Mouse (Mus musculus): Measurements from ENCODE around the gene Gm20431. TPM values are rescaled to one million over a fixed set of nuclear protein-coding genes. Genes with fewer than 3 reads are reported as not detected.

Gm20431 gene
- total and polyA plus RNA-seq, 2 experiments from 2014 or later, result 9.8 to 10.7 TPM

DNA sequence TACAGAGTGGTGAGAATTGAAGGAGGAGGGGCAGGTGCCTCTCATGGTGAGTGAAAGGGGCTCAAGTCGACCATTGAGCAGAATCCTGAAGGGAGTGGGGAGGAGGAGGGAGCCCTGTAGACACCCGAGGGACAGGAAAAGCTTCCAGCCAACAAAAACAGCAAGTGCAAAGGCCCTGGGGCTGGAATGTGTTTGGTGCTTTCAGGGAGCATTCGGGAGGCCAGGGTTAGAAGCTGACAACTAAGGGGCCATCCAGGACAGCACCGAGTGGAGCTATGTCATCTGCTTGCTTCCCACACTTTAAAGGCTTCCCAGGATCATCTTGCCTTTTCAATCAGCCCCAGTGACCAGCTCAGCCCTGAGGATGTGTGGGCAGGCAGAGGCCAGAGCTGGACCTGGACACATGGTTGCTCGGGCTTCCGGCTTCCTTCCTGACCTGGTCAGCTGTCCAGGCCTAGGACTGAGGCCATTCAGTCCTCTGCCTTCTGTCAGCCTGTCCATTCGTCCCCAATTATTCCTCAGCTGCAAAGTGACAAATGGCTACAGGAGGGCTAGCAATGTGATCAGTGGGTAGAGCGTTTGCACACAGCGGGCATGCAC, 84.0 kb downstream of the Gm20431 start:
- no peaks in the 10 kb centered on the region for H3K4me1 ChIP-seq (ENCODE audit: insufficient read depth, low read length)
- H3K27ac ChIP-seq, result no peak overlapping the region
- ATAC-seq (no peak), DNase-seq (ENCODE audit: low spot score) (no peak)
- no peak overlapping the region for H3K4me2 ChIP-seq (ENCODE audit: low read depth, low read length)
- H3K9me3 ChIP-seq (ENCODE audit: low read length), result no peaks in the 10 kb centered on the region
- no peaks in the 10 kb centered on the region for H3K36me3 ChIP-seq (ENCODE audit: insufficient read depth, low read length)
- 61% methylated on average over 9 of the region's 9 CpGs for WGBS
- H3K27me3 ChIP-seq (ENCODE audit: insufficient read depth, low read length), result no peaks in the 10 kb centered on the region
- H3K4me3 ChIP-seq (ENCODE audit: low read length), result no peak overlapping the region
- H3K9ac ChIP-seq (replicated peaks; ENCODE audit: low read length), result no peak overlapping the region
- TF ChIP-seq CTCF (IDR thresholded peaks at IDR 0.05; ENCODE audit: low read depth), result no peak

DNA sequence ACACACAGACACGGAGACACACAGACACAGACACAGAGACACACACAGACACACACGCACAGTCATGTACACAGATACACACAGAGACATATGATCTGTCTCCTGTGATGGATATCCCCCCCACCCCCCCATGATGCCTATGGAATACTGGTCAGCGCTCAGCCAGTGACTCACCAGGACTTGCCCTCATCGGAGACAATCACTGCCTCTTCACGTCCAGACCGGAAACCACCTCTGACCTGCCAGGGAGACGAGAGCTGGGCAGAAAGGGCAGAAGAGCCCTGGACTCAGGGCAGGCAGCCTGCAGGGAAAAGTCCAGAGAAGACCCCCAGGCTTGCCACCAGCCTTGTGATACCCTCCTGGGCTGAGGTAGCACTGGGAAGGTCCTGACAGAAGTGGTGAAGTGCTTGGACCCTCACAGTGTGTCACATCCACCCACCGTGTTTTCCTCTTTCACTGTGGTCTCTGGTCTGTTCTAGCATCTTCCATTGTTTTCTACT, 85.1 kb downstream of the Gm20431 start:
- WGBS, result 80% methylated on average over 8 of the region's 8 CpGs
- no peak for DNase-seq (ENCODE audit: low spot score)
- ATAC-seq, result no peak; the same call in 1 of the 2 replicates
- H3K27me3 ChIP-seq (ENCODE audit: insufficient read depth, low read length), result no peaks in the 10 kb centered on the region
- no peaks in the 10 kb centered on the region for H3K9me3 ChIP-seq (ENCODE audit: low read length)
- H3K27ac ChIP-seq, result no peak overlapping the region
- H3K4me3 ChIP-seq (ENCODE audit: low read length), result no peak overlapping the region
- no peak for TF ChIP-seq CTCF (IDR thresholded peaks at IDR 0.05; ENCODE audit: low read depth)
- no peaks in the 10 kb centered on the region for H3K36me3 ChIP-seq (ENCODE audit: insufficient read depth, low read length)
- H3K4me1 ChIP-seq (ENCODE audit: insufficient read depth, low read length), result no peaks in the 10 kb centered on the region
- no peak overlapping the region for H3K4me2 ChIP-seq (ENCODE audit: low read depth, low read length)
- H3K9ac ChIP-seq (replicated peaks; ENCODE audit: low read length), result no peak overlapping the region

DNA sequence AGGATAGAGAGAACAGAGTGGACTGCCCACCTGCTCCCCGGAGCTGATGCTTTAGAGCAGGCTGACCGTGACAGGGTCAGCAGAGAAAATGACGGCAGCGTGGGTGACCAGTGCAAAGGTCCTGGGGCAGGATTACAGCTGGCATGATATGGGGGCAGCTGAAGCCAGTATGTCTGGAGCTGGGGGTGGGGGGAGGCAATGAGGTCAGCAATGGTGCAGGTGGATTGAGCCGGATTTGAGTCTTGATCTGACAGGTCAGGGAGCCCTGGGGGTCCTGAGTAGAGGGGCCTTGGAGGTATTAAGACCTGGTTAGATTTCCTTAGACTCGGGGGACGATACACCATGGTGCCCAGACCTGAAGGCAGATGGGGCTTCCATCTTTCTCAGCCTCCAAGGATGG, 85.7 kb downstream of the Gm20431 start:
- H3K9ac ChIP-seq (replicated peaks; ENCODE audit: low read length), result no peak overlapping the region
- 89% methylated on average over 7 of the region's 7 CpGs for WGBS
- no peaks in the 10 kb centered on the region for H3K4me1 ChIP-seq (ENCODE audit: insufficient read depth, low read length)
- no peak for DNase-seq (ENCODE audit: low spot score)
- ATAC-seq, result no peak
- H3K9me3 ChIP-seq (ENCODE audit: low read length), result no peaks in the 10 kb centered on the region
- no peak for TF ChIP-seq CTCF (IDR thresholded peaks at IDR 0.05; ENCODE audit: low read depth)
- no peaks in the 10 kb centered on the region for H3K27me3 ChIP-seq (ENCODE audit: insufficient read depth, low read length)
- H3K4me3 ChIP-seq (ENCODE audit: low read length), result no peak overlapping the region
- no peak overlapping the region for H3K4me2 ChIP-seq (ENCODE audit: low read depth, low read length)
- H3K27ac ChIP-seq, result no peak overlapping the region
- H3K36me3 ChIP-seq (ENCODE audit: insufficient read depth, low read length), result no peaks in the 10 kb centered on the region

DNA sequence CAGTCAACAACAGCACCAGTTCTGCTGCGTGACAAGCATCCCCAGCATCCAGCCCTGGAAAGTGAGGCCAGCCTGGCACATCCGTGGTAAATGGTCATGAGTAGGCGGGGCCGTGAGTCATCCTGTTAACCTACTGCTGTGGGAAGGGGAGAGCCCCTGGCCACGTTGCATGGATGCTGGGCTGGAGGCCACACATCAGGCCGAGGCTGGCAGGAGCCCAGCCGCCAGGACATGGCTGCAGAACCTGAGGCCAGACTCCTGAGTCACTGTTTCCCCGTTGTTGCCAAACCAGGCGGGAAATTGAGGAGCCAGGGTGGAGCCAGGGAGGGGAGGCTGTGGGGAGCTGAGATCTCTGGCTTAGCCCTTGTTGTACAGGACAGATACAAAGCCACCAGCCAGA, 86.5 kb downstream of the Gm20431 start:
- TF ChIP-seq CTCF (IDR thresholded peaks at IDR 0.05; ENCODE audit: low read depth), result no peak

GRCm38 (mm10) chr2:167571442-167572220, 89.7 kb downstream of the Gm20431 start:
- DNase-seq (ENCODE audit: low spot score) (no peak), ATAC-seq (no peak)
- Histone ChIP-seq H3K9me3 (ENCODE audit: low read length) (no peaks in the 10 kb centered on the region), H3K9ac (replicated peaks; ENCODE audit: low read length) (no peak overlapping the region), H3K4me1 (ENCODE audit: insufficient read depth, low read length) (no peaks in the 10 kb centered on the region), H3K36me3 (ENCODE audit: insufficient read depth, low read length) (no peaks in the 10 kb centered on the region), H3K4me2 (ENCODE audit: low read depth, low read length) (no peak overlapping the region), H3K27me3 (ENCODE audit: insufficient read depth, low read length) (no peaks in the 10 kb centered on the region), H3K4me3 (ENCODE audit: low read length) (no peak overlapping the region), H3K27ac (no peak overlapping the region)
- TF ChIP-seq CTCF (IDR thresholded peaks at IDR 0.05; ENCODE audit: low read depth), result no peak
- WGBS, result 87% methylated on average over 18 of the region's 18 CpGs

More for the DNA sequence above, 86.5 kb downstream of the Gm20431 start:
- DNase-seq (ENCODE audit: low spot score), result no peak
- Histone ChIP-seq H3K27ac (no peak overlapping the region), H3K27me3 (ENCODE audit: insufficient read depth, low read length) (no peaks in the 10 kb centered on the region), H3K4me1 (ENCODE audit: insufficient read depth, low read length) (no peaks in the 10 kb centered on the region), H3K9ac (replicated peaks; ENCODE audit: low read length) (no peak overlapping the region), H3K4me2 (ENCODE audit: low read depth, low read length) (no peak overlapping the region), H3K36me3 (ENCODE audit: insufficient read depth, low read length) (no peaks in the 10 kb centered on the region), H3K4me3 (ENCODE audit: low read length) (no peak overlapping the region), H3K9me3 (ENCODE audit: low read length) (no peaks in the 10 kb centered on the region)
- ATAC-seq, result no peak
- 52% methylated on average over 9 of the region's 9 CpGs for WGBS

GRCm38 (mm10) chr2:167570815-167571214, 90.5 kb downstream of the Gm20431 start:
- Histone ChIP-seq H3K9ac (replicated peaks; ENCODE audit: low read length) (no peak overlapping the region), H3K4me3 (ENCODE audit: low read length) (no peak overlapping the region), H3K9me3 (ENCODE audit: low read length) (no peaks in the 10 kb centered on the region), H3K4me2 (ENCODE audit: low read depth, low read length) (no peak overlapping the region), H3K27ac (no peak overlapping the region), H3K27me3 (ENCODE audit: insufficient read depth, low read length) (no peaks in the 10 kb centered on the region), H3K36me3 (ENCODE audit: insufficient read depth, low read length) (no peaks in the 10 kb centered on the region), H3K4me1 (ENCODE audit: insufficient read depth, low read length) (no peaks in the 10 kb centered on the region)
- WGBS, result 90% methylated on average over 6 of the region's 6 CpGs
- ATAC-seq, result no peak
- no peak for DNase-seq (ENCODE audit: low spot score)
- TF ChIP-seq CTCF (IDR thresholded peaks at IDR 0.05; ENCODE audit: low read depth), result no peak
